Mouse (Mus musculus): ENCODE data around the gene Atp11c. TPM values are rescaled to one million over a fixed set of nuclear protein-coding genes. Genes with fewer than 3 reads are reported as not detected.

Gene Atp11c
- polyA plus RNA-seq, 1 experiment from 2014 or later, result 10.2 TPM

MicroRNAs within 50 kb of the gene (microRNA counts, 519-probe panel; counts per million panel counts)
- 2,074 counts per million, percentile 19 among the panel's probes with 10 or more counts for microRNA mmu-miR-505

Small RNA genes lying within 50 kb of the gene (microRNA-seq; reads per million reads assigned to microRNA genes)
- gene Mir505, result 206 reads per million, percentile 60 among the genes with 10 or more reads in this experiment

Other genes starting within 250 kb of the Atp11c start
- not detected in 2 replicates for gene Gm7073, start 53.4 kb downstream of the Atp11c start, polyA plus RNA-seq (2015; fragmentation: Nextera tagmentation; extraction: Ambion mirVana)

Measured in hindbrain, embryonic 15.5 days (tissue).